Mouse (Mus musculus): ENCODE results near the gene Eipr1. TPM values are rescaled to one million over a fixed set of nuclear protein-coding genes. Genes with fewer than 3 reads are reported as not detected.

Eipr1 gene
- polyA plus RNA-seq, 1 experiment from 2014 or later, result 36.3 TPM

DNA sequence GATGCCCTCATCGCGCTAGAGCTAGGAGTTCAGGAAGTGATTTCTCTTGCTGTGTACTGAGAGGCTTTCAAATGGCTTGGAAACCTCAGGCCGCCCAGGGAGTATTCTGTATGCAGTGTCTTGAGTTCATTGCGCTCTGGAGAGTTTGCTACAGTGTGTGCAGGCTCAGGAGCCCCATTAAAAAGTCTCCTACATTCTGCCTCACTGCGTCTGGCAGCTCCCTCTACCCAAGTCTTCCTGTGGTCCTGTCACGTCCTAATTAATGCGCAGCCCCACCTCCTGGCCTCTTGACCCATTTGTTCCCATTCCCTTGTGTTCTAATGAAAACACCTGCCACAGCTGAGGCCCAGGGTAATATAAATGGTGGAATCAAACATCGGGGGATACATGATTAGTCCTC, 33.3 kb downstream of the Eipr1 start:
- H3K36me3 ChIP-seq (ENCODE audit: control insufficient read depth, insufficient read depth, low read length), result no peaks in the 10 kb centered on the region
- peaks cover 18% of the 10 kb centered on the region; the same call in 1 of the 2 replicates for H3K4me1 ChIP-seq (replicated peaks; ENCODE audit: control insufficient read depth, insufficient read depth, low read length)
- peak; percentile 30; the same call in 1 of the 2 replicates for ATAC-seq (replicated peaks; ENCODE audit: low FRiP score)
- H3K27me3 ChIP-seq (ENCODE audit: control insufficient read depth, insufficient read depth, low read length), result no peaks in the 10 kb centered on the region; the same call in 1 of the 2 replicates
- H3K9ac ChIP-seq (ENCODE audit: low read length), result peak overlapping the region; percentile 6; the same call in 1 of the 2 replicates
- H3K4me2 ChIP-seq (ENCODE audit: low read depth, low read length, severe bottlenecking), result no peak overlapping the region
- 28% methylated on average over 8 of the region's 8 CpGs for WGBS
- DNase-seq (ENCODE audit: low spot score), result no peak
- no peaks in the 10 kb centered on the region for H3K9me3 ChIP-seq (ENCODE audit: control insufficient read depth, low read length)
- H3K4me3 ChIP-seq (ENCODE audit: low read depth, low read length), result no peak overlapping the region
- H3K27ac ChIP-seq (ENCODE audit: low read depth, low read length), result no peak overlapping the region

DNA sequence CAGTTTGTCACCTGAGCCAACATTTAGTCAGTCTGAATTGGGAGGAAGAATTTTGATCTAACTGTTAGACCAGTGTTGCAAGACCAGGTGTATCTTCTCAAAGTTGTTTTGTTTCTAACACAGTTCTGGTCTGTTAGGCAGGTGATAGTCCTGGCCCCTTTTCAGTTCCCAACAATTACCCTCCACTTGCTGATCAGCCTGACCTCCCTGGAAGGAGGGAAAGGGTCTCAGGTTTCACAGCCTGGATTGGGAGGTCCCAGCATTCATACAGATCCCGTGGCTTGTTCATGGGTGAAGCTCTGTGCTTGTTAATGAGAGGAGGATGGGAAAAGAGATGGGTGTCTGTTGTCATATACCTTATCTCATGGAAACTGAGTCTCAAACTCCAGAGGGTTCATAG, 33.7 kb downstream of the Eipr1 start:
- DNase-seq (ENCODE audit: low spot score) (no peak), ATAC-seq (replicated peaks; ENCODE audit: low FRiP score) (peak; percentile 33; the same call in 1 of the 2 replicates)
- H3K9ac ChIP-seq (ENCODE audit: low read length), result no peak overlapping the region
- no peaks in the 10 kb centered on the region for H3K9me3 ChIP-seq (ENCODE audit: control insufficient read depth, low read length)
- H3K4me3 ChIP-seq (ENCODE audit: low read depth, low read length), result no peak overlapping the region
- H3K27me3 ChIP-seq (ENCODE audit: control insufficient read depth, insufficient read depth, low read length), result no peaks in the 10 kb centered on the region; the same call in 1 of the 2 replicates
- WGBS, result 7% methylated on average over 1 of the region's 1 CpGs
- H3K27ac ChIP-seq (ENCODE audit: low read depth, low read length), result no peak overlapping the region
- no peak overlapping the region for H3K4me2 ChIP-seq (ENCODE audit: low read depth, low read length, severe bottlenecking)
- no peaks in the 10 kb centered on the region for H3K36me3 ChIP-seq (ENCODE audit: control insufficient read depth, insufficient read depth, low read length)
- peaks cover 18% of the 10 kb centered on the region; the same call in 1 of the 2 replicates for H3K4me1 ChIP-seq (replicated peaks; ENCODE audit: control insufficient read depth, insufficient read depth, low read length)

GRCm38 (mm10) chr12:28786310-28786709, 34.7 kb downstream of the Eipr1 start:
- ATAC-seq (replicated peaks; ENCODE audit: low FRiP score) (no peak), DNase-seq (ENCODE audit: low spot score) (no peak)
- no peaks in the 10 kb centered on the region for H3K36me3 ChIP-seq (ENCODE audit: control insufficient read depth, insufficient read depth, low read length)
- H3K4me2 ChIP-seq (ENCODE audit: low read depth, low read length, severe bottlenecking), result no peak overlapping the region
- no peak overlapping the region for H3K4me3 ChIP-seq (ENCODE audit: low read depth, low read length)
- no peaks in the 10 kb centered on the region; the same call in 1 of the 2 replicates for H3K27me3 ChIP-seq (ENCODE audit: control insufficient read depth, insufficient read depth, low read length)
- H3K9ac ChIP-seq (ENCODE audit: low read length), result no peak overlapping the region
- H3K27ac ChIP-seq (ENCODE audit: low read depth, low read length), result no peak overlapping the region
- H3K4me1 ChIP-seq (replicated peaks; ENCODE audit: control insufficient read depth, insufficient read depth, low read length), result peaks cover 18% of the 10 kb centered on the region; the same call in 1 of the 2 replicates
- WGBS, result 91% methylated on average over 6 of the region's 6 CpGs
- H3K9me3 ChIP-seq (ENCODE audit: control insufficient read depth, low read length), result no peaks in the 10 kb centered on the region

DNA sequence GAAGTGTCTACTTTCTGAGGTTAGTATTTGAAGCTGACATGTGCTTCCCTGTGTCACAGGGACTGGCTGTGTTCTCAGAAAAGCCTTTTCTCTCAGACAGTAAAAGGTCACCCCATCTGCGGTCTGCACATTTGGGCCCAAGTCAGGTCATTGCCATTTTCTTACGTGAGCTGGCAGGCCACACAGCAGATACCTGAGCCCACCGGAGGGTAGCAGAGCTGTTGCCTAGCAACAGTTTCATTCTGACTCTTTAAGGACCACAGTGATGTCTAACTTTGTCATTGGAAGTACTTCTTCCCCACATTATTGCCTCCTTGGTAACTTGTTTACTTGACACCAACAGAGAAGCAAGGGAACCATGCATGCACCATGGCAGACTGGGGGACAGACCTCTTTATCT, 41.0 kb downstream of the Eipr1 start:
- Histone ChIP-seq H3K27me3 (ENCODE audit: control insufficient read depth, insufficient read depth, low read length) (no peaks in the 10 kb centered on the region), H3K27ac (ENCODE audit: low read depth, low read length) (no peak overlapping the region), H3K9me3 (ENCODE audit: control insufficient read depth, low read length) (no peaks in the 10 kb centered on the region), H3K9ac (ENCODE audit: low read length) (no peak overlapping the region), H3K4me2 (ENCODE audit: low read depth, low read length, severe bottlenecking) (no peak overlapping the region), H3K4me3 (ENCODE audit: low read depth, low read length) (no peak overlapping the region), H3K4me1 (replicated peaks; ENCODE audit: control insufficient read depth, insufficient read depth, low read length) (no peaks in the 10 kb centered on the region), H3K36me3 (ENCODE audit: control insufficient read depth, insufficient read depth, low read length) (no peaks in the 10 kb centered on the region)
- ATAC-seq (replicated peaks; ENCODE audit: low FRiP score) (no peak), DNase-seq (ENCODE audit: low spot score) (no peak)
- 72% methylated on average over 3 of the region's 3 CpGs for WGBS

- Histone ChIP-seq H3K4me2 (ENCODE audit: low read depth, low read length, severe bottlenecking) (no peak overlapping the region), H3K9me3 (ENCODE audit: control insufficient read depth, low read length) (no peaks in the 10 kb centered on the region), H3K27ac (ENCODE audit: low read depth, low read length) (no peak overlapping the region), H3K4me3 (ENCODE audit: low read depth, low read length) (no peak overlapping the region), H3K27me3 (ENCODE audit: control insufficient read depth, insufficient read depth, low read length) (no peaks in the 10 kb centered on the region), H3K9ac (ENCODE audit: low read length) (no peak overlapping the region), H3K4me1 (replicated peaks; ENCODE audit: control insufficient read depth, insufficient read depth, low read length) (no peaks in the 10 kb centered on the region), H3K36me3 (ENCODE audit: control insufficient read depth, insufficient read depth, low read length) (no peaks in the 10 kb centered on the region)
- no peak for DNase-seq (ENCODE audit: low spot score)
- no peak for ATAC-seq (replicated peaks; ENCODE audit: low FRiP score)
- WGBS, result 54% methylated on average over 2 of the region's 2 CpGs
Observed at GRCm38 (mm10) chr12:28793715-28794114, 42.1 kb downstream of the Eipr1 start.

DNA sequence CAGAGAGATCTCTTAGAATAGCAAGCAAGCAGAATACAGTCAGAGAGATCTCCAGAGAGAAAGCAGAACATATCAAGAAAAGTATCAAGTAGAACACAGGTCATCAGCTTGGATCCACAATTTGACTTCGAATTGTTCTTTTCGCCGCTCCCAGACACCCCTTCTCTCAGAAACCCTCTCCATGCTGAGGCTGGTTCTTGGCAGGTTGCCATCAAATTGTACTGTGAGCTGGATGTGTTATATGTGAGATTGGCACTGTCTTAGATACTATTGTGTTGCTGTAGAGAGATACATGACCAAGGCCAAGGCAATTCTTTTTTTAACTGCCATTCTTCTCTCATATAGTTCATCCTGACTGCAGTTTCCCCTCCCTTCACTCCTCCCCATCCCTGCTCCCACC, 43.4 kb downstream of the Eipr1 start:
- no peak overlapping the region for H3K9ac ChIP-seq (ENCODE audit: low read length)
- ATAC-seq (replicated peaks; ENCODE audit: low FRiP score), result no peak
- WGBS, result 87% methylated on average over 3 of the region's 3 CpGs

GRCm38 (mm10) chr12:28796881-28797420, 45.3 kb downstream of the Eipr1 start:
- no peak for DNase-seq (ENCODE audit: low spot score)
- no peak overlapping the region for H3K4me2 ChIP-seq (ENCODE audit: low read depth, low read length, severe bottlenecking)
- no peak overlapping the region for H3K4me3 ChIP-seq (ENCODE audit: low read depth, low read length)
- H3K9me3 ChIP-seq (ENCODE audit: control insufficient read depth, low read length), result no peaks in the 10 kb centered on the region
- H3K4me1 ChIP-seq (replicated peaks; ENCODE audit: control insufficient read depth, insufficient read depth, low read length), result peaks cover 10% of the 10 kb centered on the region
- ATAC-seq (replicated peaks; ENCODE audit: low FRiP score), result no peak
- no peaks in the 10 kb centered on the region for H3K27me3 ChIP-seq (ENCODE audit: control insufficient read depth, insufficient read depth, low read length)
- H3K36me3 ChIP-seq (ENCODE audit: control insufficient read depth, insufficient read depth, low read length), result no peaks in the 10 kb centered on the region
- H3K9ac ChIP-seq (ENCODE audit: low read length), result no peak overlapping the region
- H3K27ac ChIP-seq (ENCODE audit: low read depth, low read length), result no peak overlapping the region

More for the DNA sequence above, 43.4 kb downstream of the Eipr1 start:
- H3K36me3 ChIP-seq (ENCODE audit: control insufficient read depth, insufficient read depth, low read length), result no peaks in the 10 kb centered on the region
- DNase-seq (ENCODE audit: low spot score), result no peak
- H3K9me3 ChIP-seq (ENCODE audit: control insufficient read depth, low read length), result no peaks in the 10 kb centered on the region
- H3K4me1 ChIP-seq (replicated peaks; ENCODE audit: control insufficient read depth, insufficient read depth, low read length), result peaks cover 3% of the 10 kb centered on the region
- H3K27ac ChIP-seq (ENCODE audit: low read depth, low read length), result no peak overlapping the region
- no peak overlapping the region for H3K4me2 ChIP-seq (ENCODE audit: low read depth, low read length, severe bottlenecking)
- H3K27me3 ChIP-seq (ENCODE audit: control insufficient read depth, insufficient read depth, low read length), result no peaks in the 10 kb centered on the region
- no peak overlapping the region for H3K4me3 ChIP-seq (ENCODE audit: low read depth, low read length)

GRCm38 (mm10) chr12:28799798-28800411, 48.3 kb downstream of the Eipr1 start:
- Histone ChIP-seq H3K9me3 (ENCODE audit: control insufficient read depth, low read length) (no peaks in the 10 kb centered on the region), H3K27ac (ENCODE audit: low read depth, low read length) (peak overlapping the region; percentile 51), H3K4me3 (ENCODE audit: low read depth, low read length) (no peak overlapping the region), H3K36me3 (ENCODE audit: control insufficient read depth, insufficient read depth, low read length) (no peaks in the 10 kb centered on the region), H3K4me1 (replicated peaks; ENCODE audit: control insufficient read depth, insufficient read depth, low read length) (peaks cover 10% of the 10 kb centered on the region), H3K9ac (ENCODE audit: low read length) (peak overlapping the region; percentile 13; the same call in 1 of the 2 replicates), H3K27me3 (ENCODE audit: control insufficient read depth, insufficient read depth, low read length) (no peaks in the 10 kb centered on the region), H3K4me2 (ENCODE audit: low read depth, low read length, severe bottlenecking) (no peak overlapping the region)
- DNase-seq (ENCODE audit: low spot score), result peak; percentile 69
- 31% methylated on average over 11 of the region's 11 CpGs for WGBS
- peak; percentile 75 for ATAC-seq (replicated peaks; ENCODE audit: low FRiP score)

DNA sequence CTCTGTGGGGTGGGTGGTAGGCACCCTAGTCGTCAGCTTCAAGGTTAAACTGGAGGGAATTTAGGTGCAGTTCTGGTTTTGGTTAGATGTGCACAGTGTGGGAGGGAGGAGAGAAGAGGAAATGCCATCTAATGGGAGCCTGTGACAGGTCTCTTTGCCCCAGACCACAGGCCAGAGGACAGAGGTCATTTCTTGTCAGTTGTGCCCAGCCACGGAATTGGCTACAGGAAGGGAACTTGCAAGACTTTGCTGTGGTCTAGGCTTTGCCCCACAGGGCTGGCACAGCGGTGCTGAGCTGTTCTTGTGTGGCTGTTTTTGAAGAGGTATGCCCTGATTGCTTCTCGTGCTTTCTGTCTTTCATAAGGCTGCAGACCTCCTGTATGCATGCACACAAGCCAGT, 48.8 kb downstream of the Eipr1 start:
- Histone ChIP-seq H3K27ac (ENCODE audit: low read depth, low read length) (0 out of 2 replicates have a peak overlapping the region, but pooled peaks have one; percentile 19), H3K27me3 (ENCODE audit: control insufficient read depth, insufficient read depth, low read length) (no peaks in the 10 kb centered on the region), H3K4me1 (replicated peaks; ENCODE audit: control insufficient read depth, insufficient read depth, low read length) (peaks cover 10% of the 10 kb centered on the region), H3K4me2 (ENCODE audit: low read depth, low read length, severe bottlenecking) (no peak overlapping the region), H3K36me3 (ENCODE audit: control insufficient read depth, insufficient read depth, low read length) (no peaks in the 10 kb centered on the region), H3K9me3 (ENCODE audit: control insufficient read depth, low read length) (no peaks in the 10 kb centered on the region), H3K9ac (ENCODE audit: low read length) (no peak overlapping the region), H3K4me3 (ENCODE audit: low read depth, low read length) (no peak overlapping the region)
- ATAC-seq (replicated peaks; ENCODE audit: low FRiP score) (no peak), DNase-seq (ENCODE audit: low spot score) (no peak)
- WGBS, result 65% methylated on average over 4 of the region's 4 CpGs
